Mouse (Mus musculus): ENCODE measurements around the gene Tas2r136.

Gene Tas2r136

DNA sequence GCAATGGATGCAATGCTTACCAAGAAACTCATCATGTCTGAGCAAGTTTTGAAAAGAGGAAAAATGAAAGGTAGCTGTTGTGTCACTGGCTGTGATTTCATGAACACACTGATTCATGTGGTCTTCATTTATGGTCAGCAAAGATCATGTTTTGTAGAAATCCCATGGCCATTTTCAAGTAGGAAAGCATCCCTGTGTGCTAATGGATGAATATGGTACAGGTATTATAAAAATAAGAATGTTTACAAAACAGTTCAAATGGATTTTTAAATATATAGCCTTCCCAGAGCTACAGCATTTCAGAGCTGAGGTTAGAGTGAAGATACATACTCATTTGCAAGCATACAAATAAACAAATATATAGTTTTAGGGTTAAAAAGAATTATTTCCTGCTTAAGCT, at the start of gene Tas2r136:
Tas2r136 (minus strand) TSS at position 101 of the 400 bp plus-strand sequence.
- no peak for DNase-seq (ENCODE audit: low spot score in 2 of 2)

- DNase-seq (ENCODE audit: low spot score in 2 of 2): no peak
These were observed 24.6 kb upstream of the Tas2r136 start, which contains the start of gene Tas2r117 for GRCm38 (mm10) chr6:132802518-132802917. Gene Tas2r117 (plus strand): TSS chr6:132802818.

GRCm38 (mm10) chr6:132795393-132795792, 17.4 kb upstream of the Tas2r136 start:
- DNase-seq (ENCODE audit: low spot score in 2 of 2): no peak

GRCm38 (mm10) chr6:132761831-132762230, 16.1 kb downstream of the Tas2r136 start, which contains the start of gene Tas2r102:
Gene Tas2r102 (plus strand): TSS chr6:132762131.
- DNase-seq (ENCODE audit: low spot score in 2 of 2): no peak

DNA sequence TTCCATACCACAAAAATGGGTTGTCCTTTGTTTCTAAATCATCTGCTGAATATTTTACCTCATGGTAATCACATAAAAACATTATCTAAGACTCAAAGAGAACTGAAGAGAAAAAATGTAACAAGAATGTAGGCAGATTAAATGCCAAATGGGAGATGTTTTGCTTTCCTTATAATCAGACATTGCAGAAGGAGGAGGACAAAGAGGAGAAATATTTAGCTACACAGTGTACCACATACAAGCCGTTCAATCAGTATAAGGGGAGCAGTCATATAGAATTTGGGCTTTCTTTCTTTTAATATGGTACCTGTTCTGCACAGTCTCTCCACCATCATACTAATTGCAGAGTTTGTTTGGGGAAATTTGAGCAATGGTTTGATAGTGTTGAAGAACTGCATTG, 23.5 kb downstream of the Tas2r136 start, which contains the start of gene Tas2r124:
Tas2r124 (plus strand) TSS at position 301 of the 400 bp plus-strand sequence.
- DNase-seq (ENCODE audit: low spot score in 2 of 2): no peak

DNA sequence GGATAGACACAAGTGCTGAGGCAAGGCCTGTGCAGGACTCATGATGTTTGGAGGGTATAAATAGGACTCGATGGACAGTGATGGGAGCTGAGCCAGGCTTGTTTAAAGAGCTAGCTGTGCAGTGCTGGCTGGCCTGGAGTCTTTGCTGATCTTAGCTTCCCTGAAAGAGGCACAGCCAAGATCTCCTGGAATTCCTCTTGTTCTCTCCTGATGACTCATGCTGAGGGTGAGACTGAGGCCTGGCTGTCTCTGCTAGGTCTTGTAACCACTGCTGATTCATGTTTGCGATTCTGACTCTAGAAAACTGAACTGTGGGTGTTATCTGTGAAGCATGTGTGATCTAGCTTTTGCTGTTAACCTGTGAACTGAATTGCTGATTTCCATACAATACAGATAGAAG, 27.8 kb downstream of the Tas2r136 start:
- DNase-seq (ENCODE audit: low spot score in 2 of 2): no peak

- no peak for DNase-seq (ENCODE audit: low spot score in 2 of 2)
These were observed 40.0 kb downstream of the Tas2r136 start, which contains the start of gene Tas2r115 for GRCm38 (mm10) chr6:132737935-132738334. Gene Tas2r115 (minus strand): TSS chr6:132738035.
